Mouse (Mus musculus) G1E-ER4 (cell line): Measurements from ENCODE around the gene Gm42688. TPM values are rescaled to one million over a fixed set of nuclear protein-coding genes. Genes with fewer than 3 reads are reported as not detected.

Experiments used
- GATA1 ChIP-seq: IDR thresholded peaks from one replicate; pipeline ENCODE4 v1.8.0; 2012; ENCODE audit warnings: low read length, inconsistent platforms
- polyA plus RNA-seq: library from polyadenylated mRNA; stranded (reverse); fragments of >175 nt; gene quantifications from 2 replicates; pipeline ENCODE4 v1.2.3, GENCODE M21; 2012

The Gm42688 gene
- polyA plus RNA-seq = 5.2 and 7.2 TPM in 2 replicates

- no peak for TF ChIP-seq GATA1
Measured at GRCm38 (mm10) chr6:83101316-83101687, at the start of gene Gm42688, which contains the start of gene Ccdc142. Gene Gm42688, plus strand, starts transcription at chr6:83101617. Gene Ccdc142, plus strand, starts transcription at chr6:83101601.

GRCm38 (mm10) chr6:83053136-83053960, 48.1 kb upstream of the Gm42688 start:
- TF ChIP-seq GATA1 = no peak

GRCm38 (mm10) chr6:83054074-83054851, 47.2 kb upstream of the Gm42688 start, which contains the start of gene Aup1:
Gene Aup1, plus strand, starts transcription at chr6:83054521.
- no peak for TF ChIP-seq GATA1

- no peak for TF ChIP-seq GATA1
Measured at GRCm38 (mm10) chr6:83054871-83055431, 46.5 kb upstream of the Gm42688 start, which contains the start of gene Htra2. Gene Htra2, minus strand, starts transcription at chr6:83055273.

GRCm38 (mm10) chr6:83057790-83058189, 43.6 kb upstream of the Gm42688 start, which contains the start of gene Dqx1:
Gene Dqx1, plus strand, starts transcription at chr6:83057844.
- TF ChIP-seq GATA1 = no peak

GRCm38 (mm10) chr6:83058725-83059124, 42.7 kb upstream of the Gm42688 start:
- no peak for TF ChIP-seq GATA1

- no peak for TF ChIP-seq GATA1
Measured at GRCm38 (mm10) chr6:83065995-83066394, 35.4 kb upstream of the Gm42688 start.

- TF ChIP-seq GATA1 = no peak
Measured at GRCm38 (mm10) chr6:83066441-83066840, 35.0 kb upstream of the Gm42688 start.

GRCm38 (mm10) chr6:83068221-83068620, 33.2 kb upstream of the Gm42688 start:
- TF ChIP-seq GATA1 = no peak

GRCm38 (mm10) chr6:83068706-83069487, 32.5 kb upstream of the Gm42688 start:
- TF ChIP-seq GATA1 = no peak

GRCm38 (mm10) chr6:83069488-83070246, 31.8 kb upstream of the Gm42688 start:
- no peak for TF ChIP-seq GATA1

GRCm38 (mm10) chr6:83070247-83070310, 31.3 kb upstream of the Gm42688 start, which contains the start of gene Tlx2:
Gene Tlx2, minus strand, starts transcription at chr6:83070293.
- no peak for TF ChIP-seq GATA1

GRCm38 (mm10) chr6:83070311-83071219, 30.9 kb upstream of the Gm42688 start:
- no peak for TF ChIP-seq GATA1

GRCm38 (mm10) chr6:83071220-83071619, 30.2 kb upstream of the Gm42688 start:
- TF ChIP-seq GATA1 = no peak

GRCm38 (mm10) chr6:83074979-83075378, 26.4 kb upstream of the Gm42688 start:
- TF ChIP-seq GATA1 = no peak
